Mouse (Mus musculus): ENCODE data around the gene Zfyve1.

Zfyve1 gene

DNA sequence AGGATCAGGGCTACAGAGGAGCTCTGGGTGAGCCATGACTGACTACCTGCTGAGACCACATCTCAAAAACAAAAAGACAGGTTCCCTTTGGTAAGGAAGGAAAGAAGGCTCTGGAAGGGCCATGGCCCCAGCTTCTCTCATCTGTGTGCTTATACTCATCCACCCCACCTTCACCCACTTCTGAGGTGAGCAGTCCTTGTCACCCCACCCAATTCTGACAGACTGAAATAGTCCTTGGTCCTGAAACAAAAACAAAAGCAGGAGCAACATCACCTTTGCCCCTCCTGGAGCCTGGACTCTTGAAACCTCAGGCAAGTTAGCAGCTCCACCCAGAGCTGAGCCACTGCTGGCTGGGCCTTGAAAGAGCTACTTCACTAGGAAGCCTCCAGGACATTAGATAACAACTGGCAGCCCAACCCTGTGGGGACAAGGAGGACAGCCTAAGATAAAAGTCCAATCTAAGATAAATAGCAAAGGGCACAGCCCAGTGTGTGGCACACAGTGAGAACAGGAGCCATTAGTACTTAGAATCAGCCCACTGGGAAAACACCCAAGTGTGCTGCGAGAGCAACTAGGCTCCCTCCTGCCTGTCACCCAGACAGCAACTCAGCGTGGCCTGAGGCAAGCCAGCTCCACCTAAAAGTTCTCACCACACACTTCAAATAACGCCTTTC is 18.0 kb downstream of the Zfyve1 start:
- DNase-seq = no peak

DNA sequence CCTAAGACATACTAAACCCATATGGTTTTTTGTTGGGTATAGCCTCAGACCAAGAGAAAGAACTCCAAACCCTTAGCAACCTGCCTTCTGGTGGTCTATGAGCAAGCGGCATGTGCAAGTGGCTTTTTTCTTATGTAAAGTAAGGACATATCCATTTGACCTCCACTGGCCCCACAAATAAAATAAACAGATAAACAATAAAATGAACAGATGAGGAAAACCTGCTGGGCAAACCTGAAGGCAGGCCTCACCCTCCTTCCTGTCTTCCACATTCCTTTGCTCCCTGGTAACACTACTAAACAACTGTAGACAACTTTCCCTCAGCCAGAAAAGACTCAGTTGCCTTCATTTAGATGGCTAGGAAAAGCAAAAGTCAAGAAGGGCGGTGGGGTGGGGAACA is 18.7 kb downstream of the Zfyve1 start:
- no peak for DNase-seq

DNA sequence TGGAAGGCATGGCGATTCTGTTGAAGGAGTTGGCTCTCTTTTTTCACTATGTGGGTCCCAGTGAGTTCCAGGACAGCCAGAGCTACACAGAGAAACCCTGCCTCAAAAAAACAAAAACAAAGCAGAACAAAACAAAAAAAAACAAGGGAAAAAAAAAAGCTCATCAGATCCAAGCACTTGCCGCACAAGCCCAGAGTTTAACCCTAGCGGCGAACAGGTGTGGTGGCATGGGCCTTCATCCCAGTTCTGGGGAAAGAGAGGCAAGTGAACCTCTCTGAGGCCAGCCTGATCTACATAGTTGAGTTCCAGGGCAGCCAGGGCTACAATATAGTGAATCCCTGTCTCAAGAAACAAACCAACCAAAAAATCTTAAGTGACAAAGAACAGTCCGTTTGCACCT is 19.6 kb downstream of the Zfyve1 start:
- DNase-seq = no peak

DNA sequence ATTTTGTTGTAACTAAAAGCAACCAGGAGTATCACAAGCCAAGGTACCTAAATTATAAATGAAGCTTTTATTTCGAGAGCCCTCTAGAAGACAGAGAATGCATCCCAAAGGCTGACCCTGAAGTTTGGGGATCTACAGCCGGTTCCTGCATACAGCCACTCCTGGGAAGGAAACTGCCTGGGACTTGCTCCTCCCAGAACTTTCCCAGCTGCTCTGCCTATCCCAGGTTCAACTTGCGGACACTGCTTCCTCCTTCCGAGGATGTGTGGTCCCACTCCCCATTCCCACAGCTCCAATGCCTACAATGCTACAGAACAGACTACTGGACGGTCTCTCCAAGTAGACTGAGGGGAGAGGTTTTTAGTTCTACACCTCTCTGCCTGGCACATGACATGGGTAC is 24.3 kb downstream of the Zfyve1 start:
- DNase-seq = no peak

DNA sequence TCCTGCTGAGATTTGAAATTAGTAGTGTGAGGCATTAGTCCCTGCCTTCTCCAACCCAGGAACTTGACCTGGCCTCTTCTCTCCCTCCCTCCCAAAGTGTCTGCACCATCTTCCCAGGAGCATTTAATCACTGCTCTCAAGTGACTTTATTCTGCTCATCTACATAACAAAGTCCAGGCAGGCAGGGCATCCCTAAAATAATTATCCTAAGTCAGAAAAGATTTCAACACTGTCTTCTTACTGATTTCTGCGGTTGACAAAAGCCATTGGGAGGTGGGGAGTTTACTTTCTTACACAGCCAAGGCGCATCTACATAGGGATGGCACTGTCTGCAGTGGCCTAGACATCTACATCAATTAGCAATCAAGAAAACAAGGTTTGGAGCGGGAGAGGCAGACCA is 27.2 kb downstream of the Zfyve1 start:
- no peak for DNase-seq

DNA sequence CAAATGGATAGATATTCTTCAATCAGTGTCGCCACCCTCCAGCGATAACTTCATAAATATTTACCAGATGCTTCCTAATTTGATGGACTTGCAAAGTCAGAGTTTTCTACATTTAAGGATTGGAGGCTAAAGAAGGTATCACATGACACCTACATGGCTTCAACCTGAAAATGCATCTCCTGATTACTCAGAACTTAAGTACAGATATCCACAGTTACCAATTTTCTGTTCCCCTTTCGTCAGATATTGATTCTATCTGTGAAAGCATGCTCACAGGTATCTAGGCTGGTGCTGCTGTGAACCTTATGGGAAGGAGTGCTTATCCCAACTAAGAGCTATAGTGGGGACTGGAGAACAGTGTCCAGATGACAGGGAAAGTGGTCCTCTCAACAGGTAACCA is 34.4 kb downstream of the Zfyve1 start:
- DNase-seq = no peak

DNA sequence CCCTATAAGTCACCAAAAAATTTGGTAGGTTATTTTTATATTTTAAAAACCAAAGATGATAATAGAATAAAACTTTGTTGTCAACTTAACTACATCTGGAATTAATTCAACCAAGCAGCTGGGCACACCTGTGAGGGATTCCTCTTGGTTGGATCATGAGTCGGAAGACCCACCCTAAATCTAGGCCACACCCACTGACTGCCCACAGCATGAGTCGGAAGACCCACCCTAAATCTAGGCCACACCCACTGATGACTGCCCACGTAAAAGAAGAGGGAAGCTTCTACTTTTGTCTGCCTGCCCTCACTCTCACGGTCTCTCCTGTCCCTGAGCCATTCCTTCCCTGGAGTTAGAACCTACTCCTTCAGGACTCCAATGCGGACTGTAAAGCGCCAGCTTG is 36.8 kb downstream of the Zfyve1 start:
- no peak for DNase-seq

DNA sequence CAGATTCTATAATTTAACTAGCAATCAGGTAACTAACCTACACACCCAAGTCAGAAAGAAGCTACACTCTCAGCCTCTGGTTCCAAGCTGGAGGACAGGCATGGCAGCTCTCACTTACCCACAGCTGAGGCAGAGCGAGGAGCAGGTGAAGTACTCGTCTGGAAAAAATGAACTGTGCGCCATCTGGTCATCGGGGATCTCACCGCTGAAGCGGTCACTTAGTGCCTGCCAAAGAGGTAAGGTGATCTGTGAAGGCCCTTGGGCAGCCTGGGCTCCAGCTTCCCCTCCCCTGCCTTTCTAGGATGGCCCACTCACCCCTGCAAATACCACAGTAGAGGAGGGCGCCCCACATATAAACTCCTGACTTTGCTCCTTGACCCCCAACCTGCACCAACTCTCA is 38.5 kb downstream of the Zfyve1 start:
- no peak for DNase-seq

DNA sequence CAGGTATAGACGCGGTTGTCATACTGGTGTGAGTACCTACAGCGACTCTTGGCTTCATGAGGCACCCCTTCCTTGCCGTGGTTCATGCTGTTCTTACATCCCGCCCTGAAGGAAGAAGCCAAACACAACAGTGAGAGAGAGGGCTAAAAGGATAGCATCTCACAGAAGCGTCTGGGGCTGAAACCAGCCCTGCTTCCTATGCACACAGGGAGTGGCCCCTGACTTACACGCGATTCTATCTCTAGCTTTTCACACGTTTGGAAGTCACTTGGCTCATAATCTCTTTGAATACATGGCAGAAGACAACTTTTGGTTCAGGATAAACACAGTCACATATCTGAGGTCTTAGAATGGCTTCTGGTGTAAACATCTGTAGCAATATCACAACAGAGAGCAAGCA is 41.4 kb downstream of the Zfyve1 start:
- DNase-seq = no peak

DNA sequence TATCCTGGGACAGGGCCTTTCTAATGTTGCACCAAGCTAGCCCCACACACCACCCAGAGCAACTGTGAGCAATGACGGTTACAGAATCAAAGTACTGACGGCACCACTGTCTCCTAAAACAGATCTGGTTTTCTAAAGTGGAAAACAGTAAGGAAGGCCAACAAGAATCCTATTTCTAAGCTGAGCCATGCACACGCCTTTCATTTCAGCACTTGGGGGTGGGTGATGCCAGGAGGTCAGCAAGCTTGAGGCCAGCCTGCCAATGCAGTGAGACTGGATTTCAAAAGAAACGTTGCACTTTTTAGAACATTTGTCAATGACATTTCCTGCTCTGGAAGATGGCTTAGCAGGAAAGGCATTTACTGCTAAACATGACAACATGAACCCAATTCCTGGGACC is 43.2 kb downstream of the Zfyve1 start:
- DNase-seq = no peak

DNA sequence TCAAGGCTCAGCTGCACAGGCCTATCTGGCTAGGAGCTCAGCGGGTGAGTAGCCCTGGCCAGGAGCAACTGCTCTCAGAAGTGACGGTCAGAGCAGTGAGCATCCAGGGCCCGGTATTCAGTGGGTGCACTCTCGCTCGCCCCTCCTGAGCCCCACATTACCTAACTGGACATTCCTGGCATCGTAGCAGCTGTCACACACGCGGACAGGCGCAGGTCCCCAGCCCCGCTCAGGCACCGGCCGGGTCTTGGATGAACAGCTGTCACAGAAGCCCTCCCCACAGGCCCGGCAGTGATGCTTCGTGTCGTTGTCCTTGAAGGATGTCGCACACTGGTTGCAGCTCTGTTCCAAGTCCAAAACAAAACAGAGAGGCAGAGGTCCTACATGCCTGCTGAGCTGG is 45.7 kb downstream of the Zfyve1 start:
- DNase-seq = no peak

DNA sequence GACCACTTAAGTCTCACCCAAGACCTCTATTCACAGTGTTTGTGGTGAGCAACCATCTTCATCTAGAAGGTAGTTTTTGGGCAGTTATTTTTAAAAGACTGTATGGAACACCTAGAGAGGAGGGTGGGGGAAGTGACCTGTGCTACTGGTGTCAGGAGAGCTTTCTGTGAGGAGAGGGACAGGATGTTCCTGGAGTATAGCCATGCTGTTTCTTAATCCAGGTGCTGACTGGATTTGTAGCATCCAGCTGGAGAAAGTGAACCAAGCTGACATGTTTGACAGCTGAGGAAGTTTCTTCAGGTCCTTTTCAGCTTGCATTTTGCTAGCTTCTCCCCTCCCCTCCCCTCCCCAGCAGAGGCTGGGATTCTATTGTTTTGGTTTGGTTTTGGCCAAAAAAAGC is 52.2 kb downstream of the Zfyve1 start:
- DNase-seq = no peak

DNA sequence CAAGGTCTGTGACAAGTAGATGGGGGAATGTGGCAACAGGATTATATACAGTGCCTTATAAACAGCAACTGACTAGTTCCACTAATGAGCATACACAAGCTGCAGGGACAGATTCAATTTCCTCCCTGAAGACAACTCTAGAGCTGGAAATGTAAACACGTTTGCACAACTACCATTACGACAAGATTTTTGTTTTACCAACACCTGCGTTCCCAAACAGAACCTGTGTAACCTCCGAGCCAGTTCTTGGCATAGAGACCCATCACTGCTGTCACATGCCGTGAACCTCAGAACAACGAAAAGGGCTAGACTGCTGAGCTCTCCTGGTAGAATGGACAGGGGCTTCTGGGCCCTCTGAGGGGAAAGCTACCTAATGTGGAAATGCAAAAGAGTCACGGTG is 53.0 kb downstream of the Zfyve1 start:
- no peak for DNase-seq

DNA sequence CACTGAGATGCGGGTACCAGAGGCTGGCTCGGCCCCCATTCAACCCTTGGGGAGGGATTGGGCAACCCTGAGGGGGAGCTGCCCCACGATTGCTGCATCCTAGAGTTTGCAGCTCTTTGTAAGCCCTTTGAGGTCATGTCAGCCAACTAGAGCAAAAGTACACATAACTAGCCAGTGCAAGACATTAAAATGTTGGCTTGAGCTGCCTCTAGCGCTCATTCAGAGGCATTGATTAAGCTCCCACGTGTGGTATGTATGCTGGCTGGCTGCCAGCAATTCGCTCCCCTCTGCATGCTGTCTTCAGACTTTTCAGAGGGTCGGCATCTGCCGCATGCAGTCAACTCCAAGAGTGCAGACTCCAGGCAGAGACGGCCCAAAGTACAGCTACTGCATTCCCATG is 61.0 kb downstream of the Zfyve1 start:
- no peak for DNase-seq

DNA sequence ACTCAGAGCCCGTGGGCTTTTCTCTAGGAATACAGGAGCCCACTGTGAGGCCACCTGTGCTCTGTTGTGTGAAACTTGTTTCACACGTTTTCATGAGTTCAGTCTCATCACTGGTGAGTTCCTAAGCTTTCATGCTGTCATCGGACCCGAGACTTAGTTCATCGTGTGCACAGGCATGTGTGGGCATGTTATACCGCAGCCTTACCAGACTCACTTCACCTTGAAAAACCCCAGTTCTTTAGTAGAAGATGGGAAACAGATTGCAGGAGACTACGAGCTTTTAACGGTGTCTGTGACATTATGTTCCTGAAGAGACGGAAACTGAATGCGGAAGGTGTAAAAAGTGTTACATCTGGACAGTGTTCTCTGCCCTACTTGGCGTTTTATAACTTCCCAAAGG is 61.6 kb downstream of the Zfyve1 start:
- no peak for DNase-seq

DNA sequence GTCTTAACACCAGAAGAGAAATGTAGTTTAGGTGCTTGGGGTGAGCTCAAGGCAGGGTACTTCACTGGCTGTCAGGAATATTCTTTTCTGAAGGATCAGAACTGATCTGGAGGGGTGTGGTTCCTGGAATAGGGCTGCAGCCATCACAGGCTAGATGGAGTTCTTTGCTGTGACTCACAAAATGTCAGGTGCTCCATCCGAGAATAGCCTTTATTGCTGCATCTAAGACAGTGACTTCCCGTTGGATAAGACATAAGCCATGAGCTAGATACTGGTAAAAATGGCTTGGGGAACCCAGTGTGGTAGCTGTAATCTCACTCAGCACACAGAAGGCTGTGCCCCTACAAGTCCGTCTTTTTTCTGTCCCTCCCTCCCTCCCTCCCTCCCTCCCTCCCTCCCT is 62.8 kb downstream of the Zfyve1 start:
- DNase-seq = no peak

DNA sequence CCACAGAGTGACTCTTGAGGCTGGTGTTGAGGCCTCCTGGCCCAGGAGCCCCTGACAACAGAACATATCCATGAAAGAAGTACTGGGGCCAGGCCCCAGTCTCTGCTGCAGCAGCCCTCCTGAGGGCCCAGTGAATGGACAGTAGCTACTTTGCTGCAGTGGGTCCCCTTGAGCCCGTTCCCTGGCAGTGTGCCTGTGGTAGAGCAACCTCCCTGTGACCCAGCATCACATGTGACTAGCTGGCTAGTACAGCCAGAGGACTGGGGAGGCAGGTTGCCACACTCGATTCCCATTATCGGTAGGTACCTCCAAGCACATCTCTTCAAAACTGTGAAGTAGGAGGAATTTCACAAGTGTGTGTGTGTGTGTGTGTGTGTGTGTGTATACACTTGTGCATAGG is 64.1 kb downstream of the Zfyve1 start:
- DNase-seq = no peak

DNA sequence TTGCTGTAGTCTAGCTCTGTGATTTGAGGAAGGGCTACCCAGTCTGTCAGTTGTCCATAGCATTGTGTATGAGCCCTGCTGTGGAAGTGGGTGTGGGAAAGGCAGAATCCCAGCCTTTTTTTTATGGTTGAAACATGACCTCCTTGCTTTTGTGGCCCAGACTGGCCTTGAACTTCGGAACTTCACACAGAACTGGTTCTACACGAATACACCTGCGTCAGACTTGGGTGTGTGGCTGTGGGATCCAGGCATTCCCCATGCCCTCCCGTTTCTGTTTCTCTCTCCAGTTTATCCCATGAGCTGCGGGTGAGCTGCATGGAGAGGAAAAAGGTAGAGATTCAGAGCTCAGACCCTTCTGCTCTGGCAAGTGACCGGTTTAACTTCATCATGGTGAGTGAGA is 65.0 kb downstream of the Zfyve1 start:
- no peak for DNase-seq

DNA sequence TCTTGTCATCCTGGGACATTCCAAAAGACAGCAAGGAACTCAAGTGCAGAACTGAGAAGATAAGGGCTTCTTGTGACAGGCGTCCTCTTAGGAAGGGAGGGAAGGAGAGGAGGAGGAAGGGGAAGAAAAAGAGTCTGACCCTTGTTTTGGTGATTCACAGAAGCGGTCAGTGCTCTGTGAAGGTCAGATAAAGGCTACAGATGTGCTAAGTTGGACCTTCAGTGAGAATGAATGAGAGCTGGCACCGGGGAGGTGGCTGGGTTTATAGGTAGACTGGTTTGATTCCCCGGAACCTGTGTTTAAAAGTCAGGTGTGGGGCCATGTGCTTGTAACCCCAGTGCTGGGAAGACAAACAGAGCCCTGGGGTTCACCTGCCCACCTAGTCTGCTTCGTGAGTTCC is 68.4 kb downstream of the Zfyve1 start:
- DNase-seq = no peak

DNA sequence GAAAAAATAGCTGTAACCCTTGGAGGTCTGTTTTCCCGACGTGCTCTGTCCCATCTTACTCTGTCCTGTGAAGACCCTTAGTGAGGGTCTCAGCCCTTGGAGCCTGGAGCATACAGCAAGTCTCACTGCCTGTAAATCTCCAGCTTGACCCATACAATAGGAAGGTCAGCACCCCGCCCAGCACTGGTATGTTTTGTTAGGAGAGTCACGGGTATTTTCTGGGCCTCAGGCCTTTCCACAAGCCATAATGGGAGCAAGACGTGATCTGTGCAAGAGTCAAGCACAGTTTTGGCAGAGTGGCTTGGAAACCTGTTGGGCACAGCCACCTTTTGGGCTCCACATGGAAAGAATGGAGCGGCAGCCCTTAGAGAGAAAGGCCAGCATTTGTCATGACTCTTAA is 69.2 kb downstream of the Zfyve1 start:
- no peak for DNase-seq

DNA sequence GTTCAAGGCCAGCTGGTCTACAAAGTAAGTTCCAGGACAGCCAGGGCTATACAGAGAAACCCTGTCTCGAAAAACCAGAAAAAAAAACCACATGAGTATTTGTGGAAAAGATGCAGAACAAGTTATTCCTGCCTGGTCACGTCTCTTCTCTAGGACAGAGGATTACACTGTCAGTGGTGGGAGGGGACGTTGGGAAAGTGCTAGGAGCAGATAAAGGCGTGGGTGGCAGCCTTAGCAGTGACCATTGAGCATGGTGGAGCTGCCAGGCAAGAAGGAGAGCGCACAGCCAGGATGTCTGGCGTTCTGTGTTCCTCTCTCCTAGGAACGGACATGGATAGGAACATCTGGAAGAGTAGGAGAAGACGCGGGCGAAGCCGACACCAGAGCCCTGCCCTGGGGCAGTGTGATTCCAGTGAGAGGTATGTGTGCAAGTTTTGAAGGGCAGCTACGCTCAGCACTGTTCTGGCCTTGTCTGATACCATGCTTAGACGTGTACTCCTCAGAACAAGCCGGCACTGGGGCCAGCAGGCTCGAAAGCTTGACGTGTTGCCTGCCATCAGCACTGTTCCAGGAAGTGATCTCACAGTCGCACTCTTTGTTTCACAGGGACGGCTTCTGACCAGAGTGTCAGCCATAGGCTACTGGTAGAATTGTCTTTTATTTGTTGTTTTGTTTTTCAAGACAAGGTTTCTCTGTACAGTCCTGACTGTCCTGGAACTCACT is 71.0 kb downstream of the Zfyve1 start:
- DNase-seq = no peak

DNA sequence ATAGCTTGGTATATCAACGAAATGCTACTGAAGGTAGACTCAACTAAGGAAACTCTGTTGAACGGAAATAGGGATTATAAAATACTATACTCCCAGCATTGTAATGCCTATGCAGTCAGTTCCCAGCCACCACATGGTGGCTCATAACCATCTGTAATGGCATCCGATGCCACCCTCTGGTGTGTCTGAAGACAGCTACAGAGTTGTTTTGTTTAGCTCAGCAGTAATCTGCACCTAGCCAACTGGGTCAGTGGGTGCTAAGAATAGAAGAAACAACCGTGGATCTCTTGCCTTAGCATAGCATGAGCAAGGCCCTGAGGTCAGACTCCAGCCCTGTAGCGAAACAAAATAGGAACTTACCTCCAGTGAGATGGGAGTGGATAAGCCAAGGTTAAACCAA is 72.7 kb downstream of the Zfyve1 start:
- DNase-seq = no peak

DNA sequence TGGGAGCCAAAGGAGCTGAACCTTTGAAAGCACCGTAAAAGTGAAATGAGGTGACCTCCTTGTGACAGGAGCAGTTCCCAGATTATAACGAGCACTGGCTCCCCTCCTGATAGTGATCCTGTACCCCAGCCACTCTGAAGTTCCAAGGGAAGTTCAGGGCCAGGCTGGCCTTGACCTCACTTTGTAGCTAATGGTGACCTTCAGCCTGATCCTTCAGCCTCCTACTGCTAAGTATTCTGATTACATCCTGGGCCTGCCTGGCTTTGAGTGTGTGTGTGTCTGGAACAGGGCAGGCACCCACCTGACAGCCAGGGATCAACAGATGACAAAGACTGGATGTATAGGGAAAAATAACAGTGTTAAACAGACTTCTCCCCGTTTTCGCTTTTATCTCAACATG is 73.1 kb downstream of the Zfyve1 start:
- no peak for DNase-seq

DNA sequence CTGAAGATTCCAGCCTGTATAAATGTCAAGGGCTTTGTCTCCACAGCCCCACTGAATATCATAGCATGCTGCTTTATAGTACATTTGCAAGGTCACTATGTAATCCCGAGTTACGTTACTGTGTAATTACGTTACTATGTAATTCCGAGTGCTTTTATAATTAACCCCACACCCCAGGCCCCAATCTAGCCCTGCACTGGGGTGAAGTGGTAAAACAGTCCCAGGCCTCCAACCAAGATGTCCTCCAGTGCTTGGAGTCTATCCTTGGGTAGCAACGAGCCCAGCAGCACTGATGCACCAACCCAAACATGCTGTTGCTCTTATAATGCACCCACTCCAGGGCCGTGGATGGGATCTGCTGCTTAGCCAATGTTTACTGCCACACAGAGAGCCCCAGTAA is 74.0 kb downstream of the Zfyve1 start:
- DNase-seq = no peak

DNA sequence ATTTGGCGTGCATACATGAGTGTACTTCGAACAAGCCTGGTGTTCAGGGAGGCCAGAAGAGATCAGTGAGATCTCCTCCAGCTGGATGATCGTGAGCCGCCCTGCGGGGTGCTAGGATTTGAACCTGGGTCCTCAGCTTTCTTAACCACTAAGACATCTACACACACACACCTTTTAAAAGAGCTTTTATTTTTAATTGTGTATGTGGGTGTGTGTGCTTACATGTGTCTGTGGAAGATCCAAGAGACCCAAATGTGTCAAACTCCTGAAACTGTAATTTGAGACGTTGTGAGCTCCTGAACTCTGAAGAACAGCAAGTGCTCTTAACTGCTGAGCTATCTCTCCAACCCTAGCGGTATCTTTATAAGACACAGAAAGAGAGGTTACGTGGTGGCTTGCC is 75.9 kb downstream of the Zfyve1 start:
- no peak for DNase-seq

Measured in lung, postnatal 14 days (tissue).